Mouse (Mus musculus) heart, adult 18-20 months (tissue): Measurements from ENCODE around the gene Golga4. TPM values are rescaled to one million over a fixed set of nuclear protein-coding genes. Genes with fewer than 3 reads are reported as not detected.

Source experiments
- DNase-seq, 2 experiments: peaks; one replicate each; pipeline ENCODE4 v3.0.0; 2021 to 2022; ENCODE audit warnings: mixed read lengths in 1 of 2
- long read RNA-seq, 2 experiments: library from polyadenylated mRNA; stranded (forward); transcript quantifications; one replicate each; pipeline ENCODE4 v2.0.0; 2021
- total RNA-seq, 2 experiments: library from RNA; stranded (reverse); gene quantifications; 2 replicates each; pipeline ENCODE4 v1.2.3; 2021

Golga4 gene
- total RNA-seq, result 100 to 1,000 TPM; 383 to 397 TPM
- long read RNA-seq, experiment 1, full-length matches to known transcripts, result 2 of 68 reads
- long read RNA-seq, experiment 1, partial matches to known transcripts, result 35 of 68 reads
- long read RNA-seq, experiment 1, other reads (novel, unspliced or antisense), result 31 of 68 reads
- long read RNA-seq, experiment 2, full-length matches to known transcripts, result 1 of 38 reads
- long read RNA-seq, experiment 2, partial matches to known transcripts, result 18 of 38 reads
- long read RNA-seq, experiment 2, other reads (novel, unspliced or antisense), result 19 of 38 reads

DNA sequence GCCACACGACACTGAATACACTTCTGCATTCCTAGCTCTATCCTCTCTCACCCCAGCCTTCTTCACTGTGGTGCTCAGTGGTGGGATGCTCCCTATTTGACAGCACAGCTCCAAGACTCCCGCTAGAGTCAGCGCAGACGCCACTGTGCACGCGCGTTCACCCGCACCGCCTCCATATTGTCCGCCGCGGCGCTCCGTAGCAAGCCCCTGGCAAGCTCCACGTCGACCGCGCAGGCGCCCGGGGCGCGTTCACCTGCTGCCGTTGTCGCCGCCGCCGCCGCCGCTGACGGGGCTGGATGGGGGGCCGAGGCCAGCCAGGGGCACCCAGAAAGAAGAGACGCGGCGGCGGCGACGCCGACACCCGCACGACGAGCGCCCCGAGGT is at the start of gene Golga4:
Gene Golga4 (plus strand): TSS at position 248 of the 384 bp plus-strand sequence.
- DNase-seq, result peak; percentile 94 to 96

DNA sequence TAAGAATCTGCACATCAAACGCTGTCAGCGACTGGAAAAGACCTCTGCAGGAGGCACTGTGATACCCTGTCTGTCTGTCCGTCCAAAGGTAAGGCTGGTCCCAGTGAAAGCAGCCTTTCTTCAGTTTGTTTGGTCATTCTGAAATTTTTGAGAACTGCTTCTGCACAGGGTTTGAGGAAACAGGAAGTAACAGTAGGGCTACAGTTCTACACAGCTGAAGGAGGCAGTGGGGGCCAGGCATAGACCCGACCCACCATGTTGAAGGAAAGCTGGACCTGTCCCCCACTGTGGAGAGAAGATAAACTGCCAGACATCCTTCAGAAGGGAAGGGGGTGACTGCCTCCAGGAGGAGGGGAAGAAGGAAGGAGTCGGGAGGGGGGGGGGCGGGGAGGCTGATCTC is 49.7 kb upstream of the Golga4 start:
- DNase-seq, result no peak

DNA sequence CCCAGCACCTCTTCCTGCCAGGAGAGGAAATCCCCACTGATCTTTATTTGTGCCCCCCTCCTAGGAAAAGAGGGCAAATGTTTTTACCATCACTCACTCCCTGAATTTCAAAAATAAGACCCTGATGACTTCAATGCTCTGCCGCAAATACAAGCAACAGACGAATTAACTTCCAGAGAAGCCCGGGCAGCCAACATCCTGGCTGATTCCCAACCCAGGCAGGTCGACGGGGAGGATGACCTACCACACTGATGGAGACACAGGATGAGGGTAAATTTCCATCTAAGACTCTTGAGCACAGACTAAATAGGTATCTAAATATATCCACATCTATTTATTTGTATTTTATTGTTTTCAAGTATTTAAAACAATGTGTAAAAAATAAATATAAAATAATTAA is 48.0 kb upstream of the Golga4 start:
- DNase-seq, result no peak

DNA sequence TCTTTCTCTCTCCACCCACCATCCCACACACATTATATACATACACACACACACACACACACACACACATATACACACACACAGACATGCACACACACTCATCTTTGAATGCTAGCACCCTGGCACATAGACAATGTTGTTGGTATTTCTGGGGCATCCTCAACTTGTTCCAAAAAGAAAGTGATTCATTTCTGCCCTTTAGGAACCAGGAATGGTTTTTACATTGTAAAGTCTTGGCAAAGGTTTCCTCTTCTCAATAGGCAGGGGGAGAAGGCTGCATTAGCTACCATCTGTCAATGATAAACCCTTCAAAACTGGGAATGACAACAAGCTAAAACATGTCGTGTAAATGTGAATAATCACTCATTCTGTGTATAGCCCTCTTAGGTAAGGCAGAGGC is 42.0 kb upstream of the Golga4 start:
- DNase-seq, result no peak

DNA sequence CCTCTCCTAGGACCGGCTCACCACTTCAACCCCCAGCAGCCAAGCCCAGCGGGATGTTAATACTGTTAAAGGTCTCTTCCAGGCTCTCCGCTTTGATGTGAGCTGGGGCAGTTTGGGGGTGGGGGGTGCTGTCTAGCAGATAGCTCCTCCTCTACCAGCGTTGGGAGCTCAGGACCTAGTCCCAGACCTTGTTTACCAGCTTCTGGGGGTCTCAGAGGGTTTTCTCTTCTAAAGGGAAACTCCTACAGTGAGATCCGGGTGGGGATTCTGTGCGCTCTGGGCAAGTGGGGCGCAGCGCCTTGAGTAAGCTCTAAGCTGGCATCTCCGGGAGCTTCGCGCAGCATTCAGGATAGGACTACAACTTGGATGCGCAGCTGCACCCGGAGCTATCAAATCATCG is 37.8 kb upstream of the Golga4 start:
- DNase-seq, result no peak

DNA sequence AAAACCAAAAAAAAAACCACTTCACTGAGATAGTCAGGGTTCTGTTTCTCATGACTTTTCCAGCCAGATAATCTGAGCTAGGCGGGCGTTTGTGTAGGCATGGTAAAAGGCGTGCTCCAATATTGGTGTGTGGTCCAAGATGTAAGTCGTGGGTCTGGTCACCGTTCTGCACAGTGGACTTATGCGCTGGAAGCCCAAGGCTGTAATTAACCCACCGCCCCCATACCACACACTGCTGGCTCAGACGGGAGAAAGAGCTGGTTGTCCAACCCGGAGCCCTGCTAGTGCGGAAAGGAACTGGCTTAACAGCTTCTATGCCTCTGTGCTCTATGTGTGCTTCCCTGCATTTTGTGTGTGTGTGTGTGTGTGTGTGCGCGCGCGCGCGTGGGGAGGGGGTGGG is 36.8 kb upstream of the Golga4 start:
- DNase-seq, result no peak

DNA sequence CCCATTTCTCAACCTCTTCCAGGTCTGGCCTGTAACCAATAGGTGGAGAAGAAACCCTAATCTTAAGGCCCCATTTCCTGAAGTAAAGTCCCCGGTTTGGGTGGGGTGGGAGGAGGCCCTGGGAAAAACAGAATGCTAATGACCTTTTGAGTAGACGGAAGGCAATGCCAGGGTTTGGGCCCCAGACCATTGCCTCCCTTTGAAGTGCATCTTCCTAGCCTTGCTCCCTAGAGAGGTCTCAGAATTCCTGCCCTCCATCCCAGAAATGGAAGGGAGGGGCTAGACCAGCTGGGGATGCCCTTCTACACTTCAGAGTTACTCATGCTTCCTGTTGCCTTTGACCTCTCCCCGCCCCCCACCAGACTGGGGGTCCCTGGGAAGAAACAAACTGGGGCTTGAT is 34.8 kb upstream of the Golga4 start:
- no peak for DNase-seq

DNA sequence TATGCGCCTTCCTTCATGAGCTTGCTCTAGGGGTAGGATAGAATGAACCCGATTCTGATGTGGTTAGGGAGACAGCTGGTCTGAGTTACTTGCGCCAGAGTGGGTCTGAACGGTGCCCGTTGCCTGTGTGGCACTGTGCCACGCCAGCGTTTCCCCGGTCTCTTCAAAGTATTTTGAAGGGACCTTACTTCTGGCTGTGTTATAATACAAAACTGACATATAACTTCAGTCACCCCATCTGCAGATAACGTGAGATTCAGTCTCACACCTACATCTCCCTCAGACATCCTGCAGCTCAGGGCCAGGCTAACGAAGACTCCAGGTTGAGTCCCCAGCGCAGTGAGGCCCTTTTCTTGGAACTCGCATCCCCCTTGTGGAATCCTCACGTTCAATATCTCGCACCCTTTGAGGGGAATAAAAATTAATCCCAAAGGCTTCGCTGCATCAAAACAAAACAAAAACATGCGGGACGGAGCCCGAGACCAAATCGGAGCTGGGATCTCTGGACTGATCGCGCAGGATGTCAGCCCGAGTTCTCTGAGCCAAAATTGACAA is 29.8 kb upstream of the Golga4 start:
- DNase-seq, result no peak

DNA sequence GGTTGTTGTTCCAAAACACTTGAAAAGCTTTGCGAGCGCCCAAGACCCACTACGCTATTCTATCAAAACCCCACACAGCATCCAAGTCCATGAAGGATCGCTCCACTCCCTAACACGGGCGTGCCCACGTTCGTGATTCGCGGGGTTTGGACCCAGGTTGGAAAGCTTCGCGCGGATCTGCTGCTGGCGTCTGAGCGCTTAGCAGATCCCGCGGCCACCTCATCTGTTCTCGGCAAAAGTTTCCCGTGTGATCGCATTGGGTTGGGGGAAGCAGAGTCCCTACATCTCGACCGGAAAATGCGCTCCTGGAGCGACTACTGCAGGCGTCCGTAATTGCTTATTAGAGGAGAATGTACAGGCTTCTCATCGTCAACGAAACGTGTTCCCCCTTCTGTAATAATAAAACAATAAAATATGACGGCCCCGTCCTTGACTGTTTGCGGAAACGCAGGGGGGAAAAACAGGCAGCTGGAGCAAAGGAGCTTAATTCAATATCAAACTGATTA is 29.2 kb upstream of the Golga4 start:
- peak in 1 of 2 experiments; percentile 53 for DNase-seq

DNA sequence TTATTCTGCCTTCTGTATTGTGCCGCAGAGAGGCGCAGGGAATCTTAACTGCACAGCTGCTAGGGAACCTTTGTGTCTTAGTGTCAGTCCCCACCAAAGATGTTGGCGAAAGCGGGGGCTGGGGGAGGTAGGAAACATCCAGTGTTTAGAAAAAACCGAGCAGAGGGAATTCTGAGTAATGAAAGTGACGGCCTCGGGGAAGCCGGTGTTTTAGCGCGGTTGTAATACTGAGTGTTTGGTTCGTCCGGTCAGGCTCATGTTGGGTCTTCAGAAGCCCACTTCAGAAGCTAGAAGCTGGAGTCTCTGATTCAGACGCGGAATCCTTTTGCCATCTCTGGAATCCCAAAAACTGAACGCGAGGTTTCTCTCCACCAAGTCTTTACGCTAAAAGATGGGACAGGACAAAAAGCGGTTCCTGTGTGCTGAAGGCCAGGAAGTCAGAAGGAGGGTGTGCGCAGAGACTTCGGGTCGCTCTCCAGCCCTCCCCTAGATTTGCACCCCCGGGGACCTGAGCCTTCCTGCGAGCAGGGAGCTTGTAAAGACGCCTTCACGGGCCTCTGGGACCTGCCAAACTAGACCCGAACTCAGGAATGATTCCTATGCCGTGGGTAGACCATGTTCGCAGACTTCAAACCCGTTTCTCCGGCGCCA is 28.7 kb upstream of the Golga4 start:
- DNase-seq, result peak in 1 of 2 experiments; percentile 53

DNA sequence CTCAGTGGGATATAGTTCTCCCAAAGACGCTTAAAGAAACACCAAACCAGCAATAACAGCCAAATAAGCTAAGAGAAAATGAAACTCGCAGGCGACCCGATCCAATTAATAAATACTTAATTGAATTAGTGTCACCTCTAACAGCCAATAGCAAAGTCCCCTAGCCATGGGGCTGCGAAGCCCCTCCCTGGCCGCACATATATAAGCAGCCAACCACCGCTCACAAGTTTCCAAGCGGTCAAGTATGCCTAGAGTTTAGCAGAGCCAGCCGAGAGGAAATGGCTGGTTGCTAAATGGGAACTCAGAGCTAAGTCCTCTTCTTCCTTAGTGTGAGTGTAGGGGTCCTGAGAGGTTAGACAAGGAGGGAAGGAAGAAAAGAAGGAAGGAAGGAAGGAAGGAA is 28.1 kb upstream of the Golga4 start, which contains the start of gene Eomes:
Gene Eomes (plus strand): TSS at position 252 of the 400 bp plus-strand sequence.
- DNase-seq, result no peak

DNA sequence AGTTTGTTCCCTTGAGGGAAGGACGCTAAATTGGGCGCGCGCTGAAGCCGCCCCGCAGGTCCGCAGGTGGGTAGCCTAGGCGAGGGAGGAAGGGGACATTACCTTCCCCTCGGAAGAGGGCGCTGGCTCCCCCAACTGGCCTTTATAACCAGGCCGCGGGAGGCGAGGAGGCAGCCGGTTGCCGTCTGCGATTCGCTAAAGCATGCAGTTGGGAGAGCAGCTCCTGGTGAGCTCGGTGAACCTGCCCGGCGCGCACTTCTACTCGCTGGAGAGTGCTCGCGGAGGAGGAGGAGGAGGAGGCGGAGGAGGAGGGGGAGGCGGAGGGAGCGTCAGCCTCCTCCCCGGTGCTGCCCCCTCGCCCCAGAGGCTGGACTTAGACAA is 27.6 kb upstream of the Golga4 start:
- DNase-seq, result peak in 1 of 2 experiments; percentile 17

DNA sequence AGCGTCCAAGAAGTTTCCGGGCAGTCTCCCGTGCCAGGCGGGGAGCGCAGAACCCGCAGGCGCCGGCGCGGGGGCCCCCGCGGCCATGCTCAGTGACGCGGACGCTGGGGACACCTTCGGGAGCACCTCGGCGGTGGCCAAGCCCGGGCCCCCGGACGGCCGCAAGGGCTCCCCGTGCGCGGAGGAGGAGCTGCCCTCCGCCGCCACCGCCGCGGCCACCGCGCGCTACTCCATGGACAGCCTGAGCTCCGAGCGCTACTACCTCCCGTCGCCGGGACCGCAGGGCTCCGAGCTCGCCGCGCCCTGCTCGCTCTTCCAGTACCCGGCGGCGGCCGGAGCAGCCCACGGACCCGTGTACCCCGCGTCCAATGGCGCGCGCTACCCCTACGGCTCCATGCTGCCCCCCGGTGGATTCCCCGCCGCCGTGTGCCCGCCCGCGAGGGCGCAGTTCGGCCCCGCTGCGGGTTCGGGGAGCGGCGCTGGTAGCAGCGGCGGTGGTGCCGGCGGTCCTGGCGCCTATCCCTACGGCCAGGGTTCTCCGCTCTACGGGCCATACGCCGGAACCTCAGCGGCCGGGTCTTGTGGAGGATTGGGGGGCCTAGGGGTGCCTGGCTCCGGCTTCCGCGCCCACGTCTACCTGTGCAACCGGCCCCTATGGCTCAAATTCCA is 27.1 kb upstream of the Golga4 start:
- DNase-seq, result peak in 1 of 2 experiments; percentile 49

DNA sequence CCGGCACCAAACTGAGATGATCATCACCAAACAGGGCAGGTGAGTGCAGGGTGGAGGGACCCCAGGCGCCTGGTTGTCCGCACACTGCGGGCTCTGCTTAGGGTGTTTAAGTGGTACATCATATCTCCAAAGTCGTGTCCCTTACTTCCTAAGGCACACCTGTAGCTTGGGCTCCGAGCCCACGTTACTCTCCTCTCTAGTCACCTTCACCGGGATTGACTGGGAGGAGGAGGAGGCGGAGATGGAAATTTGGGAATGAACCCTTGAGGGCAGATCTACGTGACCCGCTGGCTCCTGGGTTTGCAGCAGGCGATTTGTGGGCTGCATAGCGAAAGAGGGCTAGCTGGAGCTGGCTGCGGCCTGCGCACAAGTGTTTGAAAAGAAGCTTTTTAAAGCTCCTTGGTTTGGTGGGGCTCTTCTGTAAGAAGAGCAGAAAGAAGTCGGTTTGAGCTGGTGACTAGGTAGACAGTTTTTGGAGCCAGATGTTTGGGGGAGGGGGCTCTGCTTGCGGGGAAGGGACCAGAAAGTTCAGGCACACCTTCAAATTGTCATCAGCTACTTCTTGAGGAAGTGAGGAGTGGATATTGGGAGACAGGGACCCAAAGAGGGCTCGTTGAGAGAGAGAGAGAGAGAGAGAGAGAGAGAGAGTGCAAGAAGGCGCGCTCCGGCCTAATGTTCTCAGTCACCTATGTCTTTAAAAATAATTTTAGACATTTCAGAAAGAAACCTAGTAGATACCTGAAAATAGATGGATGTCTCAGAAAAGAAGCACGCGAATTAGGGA is 26.4 kb upstream of the Golga4 start:
- DNase-seq, result no peak

DNA sequence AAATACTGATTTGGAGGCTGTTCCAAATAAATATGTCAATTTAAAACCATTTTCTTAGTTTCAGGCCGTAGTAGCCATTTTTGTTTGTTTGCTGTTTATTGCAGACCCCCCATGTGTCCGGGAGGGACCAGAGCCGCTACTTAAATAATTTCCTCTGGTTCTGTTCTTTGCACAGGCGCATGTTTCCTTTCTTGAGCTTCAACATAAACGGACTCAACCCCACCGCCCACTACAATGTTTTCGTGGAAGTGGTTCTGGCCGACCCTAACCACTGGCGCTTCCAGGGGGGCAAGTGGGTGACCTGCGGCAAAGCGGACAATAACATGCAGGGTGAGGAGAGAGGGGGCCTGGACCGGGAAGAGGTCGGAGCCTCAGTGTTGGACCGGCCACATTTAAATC is 25.8 kb upstream of the Golga4 start:
- no peak for DNase-seq

DNA sequence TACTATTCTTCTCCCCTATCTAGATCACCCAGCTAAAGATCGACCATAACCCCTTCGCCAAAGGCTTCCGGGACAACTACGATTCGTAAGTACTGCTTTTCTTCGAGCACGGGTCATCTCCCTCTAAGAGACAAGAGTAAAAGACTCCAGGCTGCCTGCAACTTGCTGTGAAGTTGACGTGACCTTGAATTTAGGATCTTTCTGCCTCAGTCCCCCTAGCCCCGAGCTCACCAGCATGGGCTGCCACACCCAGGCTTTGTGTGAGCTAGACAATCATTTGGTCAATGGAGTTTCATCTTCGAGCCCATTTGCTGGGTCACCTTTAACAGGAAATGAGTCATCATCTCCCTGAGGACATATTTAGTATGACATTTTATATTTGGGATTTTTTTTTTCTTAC is 23.9 kb upstream of the Golga4 start:
- no peak for DNase-seq

DNA sequence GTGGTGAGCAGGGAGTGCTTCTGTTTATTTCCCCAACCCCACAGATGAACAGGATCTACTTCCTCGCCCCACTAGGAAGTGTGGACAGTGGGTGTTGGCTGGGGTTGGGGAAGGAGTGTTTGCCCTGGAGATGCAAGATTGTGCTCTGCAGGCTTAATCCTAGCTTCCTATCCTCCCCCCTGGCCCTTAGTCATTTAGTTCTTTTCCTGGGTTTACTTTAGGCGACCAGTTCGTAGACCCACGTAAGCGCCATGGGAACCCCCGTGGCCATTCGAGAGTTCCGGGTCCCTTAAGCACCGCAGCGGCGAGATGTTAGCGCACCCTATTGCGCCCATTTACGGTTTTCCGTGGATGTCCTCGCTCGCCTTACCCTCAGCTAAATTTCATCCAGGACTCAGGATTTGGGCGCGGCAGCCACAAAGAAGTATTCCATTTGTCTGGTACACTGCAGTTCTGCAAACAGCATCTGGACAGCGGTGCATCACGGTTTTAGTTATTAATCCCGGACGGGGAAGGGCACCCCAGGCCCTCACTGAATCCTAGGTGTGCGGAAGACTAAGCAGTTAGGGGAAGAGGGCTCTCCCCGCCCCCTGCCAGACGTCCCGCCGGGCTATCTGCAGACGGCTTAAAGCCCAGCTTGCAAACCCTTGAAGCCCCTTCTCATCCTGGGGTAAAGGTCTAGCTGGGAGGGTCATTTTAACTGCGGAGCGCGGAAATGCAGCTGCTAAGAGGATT is 19.5 kb upstream of the Golga4 start:
- DNase-seq, result no peak

DNA sequence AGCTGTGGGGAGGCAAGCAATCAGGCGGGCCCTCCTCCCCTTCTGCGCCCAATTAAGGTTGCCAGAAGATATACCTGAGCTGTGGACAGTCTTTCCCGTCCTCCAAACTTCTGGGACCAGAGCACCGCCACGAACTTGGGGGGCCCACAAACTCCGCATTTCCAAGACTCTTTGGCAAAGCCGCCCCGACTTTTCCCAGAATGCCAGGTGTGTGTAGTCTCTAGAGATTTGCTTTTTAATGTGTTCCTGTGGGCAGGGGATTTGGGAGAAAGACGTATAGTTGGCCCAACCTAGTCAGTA is 19.0 kb upstream of the Golga4 start:
- peak in 1 of 2 experiments; percentile 9 for DNase-seq

DNA sequence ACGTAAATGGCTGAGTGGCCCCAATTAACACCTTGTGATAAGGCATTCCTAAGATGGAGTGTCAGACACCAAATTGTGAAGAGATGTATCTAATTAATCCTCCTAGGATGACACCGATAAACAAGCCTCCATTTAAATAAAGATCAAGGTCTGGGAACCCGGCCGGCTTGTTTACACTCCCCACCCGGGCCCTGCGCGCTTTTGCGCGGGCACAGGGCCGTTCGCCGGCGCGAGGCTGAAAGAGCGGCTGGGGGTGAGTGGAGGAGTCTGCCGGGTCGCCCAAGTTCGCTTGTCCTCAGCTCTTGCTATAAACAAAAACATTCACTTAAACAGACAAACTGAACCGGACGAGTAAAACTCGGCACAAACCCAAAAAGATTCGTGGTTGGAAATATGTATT is 18.4 kb upstream of the Golga4 start:
- peak in 1 of 2 experiments; percentile 42 for DNase-seq

DNA sequence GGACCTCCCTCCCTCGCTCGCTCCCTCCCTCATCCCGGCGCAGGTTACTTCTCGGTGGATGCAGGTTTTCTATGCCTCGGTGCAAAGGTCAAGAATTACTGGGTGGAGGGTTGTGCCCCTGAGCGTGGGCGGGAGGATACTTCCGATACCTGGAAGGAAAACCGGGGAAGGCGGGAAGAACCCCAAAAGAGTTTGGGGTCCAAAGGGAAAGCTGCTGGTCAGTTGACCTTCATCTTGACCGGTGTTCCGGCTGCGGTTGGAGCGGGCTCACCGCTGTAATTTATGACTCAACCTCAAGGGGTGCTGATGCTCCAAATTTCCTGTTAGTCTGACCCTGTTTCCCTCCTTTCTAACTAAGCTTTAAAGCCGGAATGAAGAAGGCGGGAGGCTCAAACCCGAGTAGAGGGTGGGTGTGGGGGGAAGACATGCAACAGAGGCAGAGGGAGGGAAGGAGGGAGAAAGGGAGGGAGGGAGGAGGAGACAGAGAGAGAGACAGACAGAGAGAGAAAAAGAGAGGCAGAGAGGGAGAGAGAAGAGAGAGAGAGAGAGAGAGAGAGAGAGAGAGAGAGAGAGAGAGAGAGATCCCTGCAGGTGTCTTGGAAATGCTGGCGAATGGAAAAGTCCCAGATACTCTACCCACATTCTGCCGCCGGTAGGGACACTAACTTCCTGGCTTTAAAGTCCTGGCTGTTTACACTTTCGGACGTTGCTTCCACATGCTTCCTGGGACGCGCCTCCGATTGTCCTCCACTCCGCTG is 17.8 kb upstream of the Golga4 start:
- DNase-seq, result peak; percentile 60 to 77
